8 mouse cellular contexts compared by ENCODE assay signal in genomic region chr14:55721076-55721475, GRCm38 (mm10). TPM values are rescaled to one million over a fixed set of nuclear protein-coding genes. Genes with fewer than 3 reads are reported as not detected.
DNase-seq lines count a peak whose midpoint lies in the region; ATAC-seq and TF ChIP-seq lines count a peak whose summit lies in the region.
"Had no signal": no experiment of that assay in that cellular context is flagged by ENCODE, and none has a peak within 500 bp of the region (broad histone marks: within the 10 kb centered on the region; RNA-seq: fewer than 3 reads in every experiment).

No protein-coding gene starts in this region.

- in situ Hi-C loops in ES-E14 (cut with MboI; ENCODE audit: low sequenced_read_pairs in 2 of 2, unreplicated experiment in 2 of 2): no loop called here

- no peaks in the 10 kb centered on the region for H3K79me3 ChIP-seq in C2C12 (ENCODE audit: low read depth)

- H3K36me3 ChIP-seq in C2C12 (ENCODE audit: control insufficient read depth, insufficient read depth): peaks cover 8% of the 10 kb centered on the region
- H3K36me3 ChIP-seq in ES-E14 (ENCODE audit: control insufficient read depth, insufficient read depth, low read length, poor library complexity, severe bottlenecking): peaks cover 33% of the 10 kb centered on the region
- H3K36me3 ChIP-seq in hindbrain, embryonic 13.5 days: peaks cover 38% of the 10 kb centered on the region
- H3K36me3 ChIP-seq in limb, embryonic 15.5 days: peaks cover 31% of the 10 kb centered on the region

- peak overlapping the region; percentile 33; the same call in 1 of the 2 replicates for H3K9ac ChIP-seq in ES-E14 (ENCODE audit: insufficient read depth, low read depth, low read length, poor library complexity, severe bottlenecking)
- peak overlapping the region; percentile 81 for H3K9ac ChIP-seq in hindbrain, embryonic 13.5 days
- peak overlapping the region; percentile 70; the same call in 1 of the 2 replicates for H3K9ac ChIP-seq in limb, embryonic 15.5 days

- DNase-seq in ES-E14 (ENCODE audit: low read depth, low spot score): no peak
- DNase-seq in embryo, embryonic 11 days: no peak
- DNase-seq in thymus, postnatal 0 days (ENCODE audit: low spot score): no peak
- DNase-seq in adrenal gland, postnatal 25 days: no peak

- H3ac ChIP-seq in C2C12 (ENCODE audit: control insufficient read depth, insufficient read length, low read depth): no peak overlapping the region

- ATAC-seq in hindbrain, embryonic 13.5 days (ENCODE audit: low FRiP score): peak; percentile 1; the same call in 1 of the 2 replicates
- no peak for ATAC-seq in limb, embryonic 15.5 days (ENCODE audit: insufficient number of reproducible peaks, low FRiP score, low TSS enrichment, low read depth)

- no peaks in the 10 kb centered on the region for H3K9me3 ChIP-seq in ES-E14 (ENCODE audit: control insufficient read depth, insufficient read depth, low read depth, low read length)
- H3K9me3 ChIP-seq in hindbrain, embryonic 13.5 days: no peaks in the 10 kb centered on the region
- no peaks in the 10 kb centered on the region for H3K9me3 ChIP-seq in limb, embryonic 15.5 days

- H3K27me3 ChIP-seq in C2C12 (ENCODE audit: control insufficient read depth, insufficient read depth, insufficient read length): no peaks in the 10 kb centered on the region
- no peaks in the 10 kb centered on the region for H3K27me3 ChIP-seq in hindbrain, embryonic 13.5 days
- H3K27me3 ChIP-seq in limb, embryonic 15.5 days: no peaks in the 10 kb centered on the region

- WGBS in hindbrain, embryonic 13.5 days: 70% methylated on average over 6 of the region's 6 CpGs
- WGBS in limb, embryonic 15.5 days: 74% methylated on average over 6 of the region's 6 CpGs

- no peak for TF ChIP-seq CTCF in C2C12 (IDR thresholded peaks at IDR 0.05; ENCODE audit: control insufficient read depth, insufficient read depth, insufficient read length)

- no peak overlapping the region for H3K27ac ChIP-seq in ES-E14 (ENCODE audit: insufficient read depth, low read depth, low read length, poor library complexity, severe bottlenecking)
- no peak overlapping the region for H3K27ac ChIP-seq in hindbrain, embryonic 13.5 days
- H3K27ac ChIP-seq in limb, embryonic 15.5 days: peak overlapping the region; percentile 85; the same call in 1 of the 2 replicates

- peaks cover 6 to 27% of the 10 kb centered on the region in 2 experiments; a peak in 3 of 4 replicates for H3K4me1 ChIP-seq in ES-E14 (ENCODE audit: control insufficient read depth in 2 of 2, insufficient read depth in 2 of 2, low read length in 2 of 2, poor library complexity in 1 of 2)
- peaks cover 16% of the 10 kb centered on the region for H3K4me1 ChIP-seq in hindbrain, embryonic 13.5 days (replicated peaks)
- 0 out of 2 replicates have a peak, but pooled peaks cover 10% of the 10 kb centered on the region for H3K4me1 ChIP-seq in limb, embryonic 15.5 days

- peak overlapping the region; percentile 61 for H3K4me2 ChIP-seq in hindbrain, embryonic 13.5 days
- H3K4me2 ChIP-seq in limb, embryonic 15.5 days: peak overlapping the region; percentile 70

- H3K4me3 ChIP-seq in C2C12 (ENCODE audit: insufficient read depth, poor library complexity, severe bottlenecking) (peak overlapping the region; percentile 43), ES-E14 (ENCODE audit: insufficient read depth in 1 of 2, low read depth in 1 of 2, low read length in 2 of 2, poor library complexity in 1 of 2, severe bottlenecking in 1 of 2) (peak overlapping the region; percentile 76 to 90)
- H3K4me3 ChIP-seq in hindbrain, embryonic 13.5 days: peak overlapping the region; percentile 73
- peak overlapping the region; percentile 89 for H3K4me3 ChIP-seq in limb, embryonic 15.5 days

- H3K79me2 ChIP-seq in C2C12 (ENCODE audit: control insufficient read depth, insufficient read depth): no peaks in the 10 kb centered on the region

TF ChIP-seq in C2C12, 6 proteins besides CTCF, POLR2A, EP300 and RAD21:
- TF ChIP-seq CEBPB (IDR thresholded peaks at IDR 0.05; ENCODE audit: low read depth) (peak; percentile 54), USF1 (IDR thresholded peaks at IDR 0.05; ENCODE audit: low read depth) (no peak), MAX (IDR thresholded peaks at IDR 0.05) (no peak)

TF ChIP-seq in ES-E14, 5 proteins besides CTCF, POLR2A, EP300 and RAD21:
- no peak for TF ChIP-seq MAFK (IDR thresholded peaks at IDR 0.05; ENCODE audit: insufficient read depth, low read depth, low read length)
- TF ChIP-seq HCFC1 (IDR thresholded peaks at IDR 0.05; ENCODE audit: borderline replicate concordance, insufficient read depth, low read length): no peak
- no peak for TF ChIP-seq ZNF384 (IDR thresholded peaks at IDR 0.05; ENCODE audit: low read depth, low read length)
- TF ChIP-seq ZC3H11A (IDR thresholded peaks at IDR 0.05; ENCODE audit: borderline replicate concordance, low read depth, low read length): no peak
- TF ChIP-seq CHD2 (IDR thresholded peaks at IDR 0.05; ENCODE audit: low read depth, low read length): no peak

RNA-seq across cellular contexts. Expression of gene Rabggta, which starts 1.0 kb away (rescaled TPM):
- polyA plus RNA-seq in C2C12 (2012; fragmentation: generic; extraction: Trizol): 11.9 TPM
- total RNA-seq in ES-E14 (2012; rRNA removed): 34.0 and 95.5 TPM in 2 replicates
- polyA plus RNA-seq in hindbrain, embryonic 13.5 days (2015; fragmentation: Nextera tagmentation; extraction: Ambion mirVana): 56.4 and 57.0 TPM in 2 replicates
- polyA plus RNA-seq in limb, embryonic 15.5 days (2015; fragmentation: Nextera tagmentation; extraction: Ambion mirVana): 29.4 and 31.3 TPM in 2 replicates
- 32.2 and 39.4 TPM in 2 replicates for polyA plus RNA-seq in thymus, postnatal 0 days (2015; fragmentation: Nextera tagmentation; extraction: Ambion mirVana)
- total RNA-seq in adrenal gland, postnatal 25 days (2021): 23.7 and 28.1 TPM in 2 replicates

RNA-seq across cellular contexts. Expression of gene Tgm1, which starts 7.3 kb away (rescaled TPM):
- 0.07 TPM for polyA plus RNA-seq in C2C12 (2012; fragmentation: generic; extraction: Trizol)
- total RNA-seq in ES-E14 (2012; rRNA removed): 13.4 and 31.6 TPM in 2 replicates
- 0.19 and 0.47 TPM in 2 replicates for polyA plus RNA-seq in hindbrain, embryonic 13.5 days (2015; fragmentation: Nextera tagmentation; extraction: Ambion mirVana)
- 47.8 and 48.0 TPM in 2 replicates for polyA plus RNA-seq in limb, embryonic 15.5 days (2015; fragmentation: Nextera tagmentation; extraction: Ambion mirVana)
- 2.0 and 3.0 TPM in 2 replicates for polyA plus RNA-seq in thymus, postnatal 0 days (2015; fragmentation: Nextera tagmentation; extraction: Ambion mirVana)
- not detected in 2 replicates for total RNA-seq in adrenal gland, postnatal 25 days (2021)

RNA-seq across cellular contexts. Expression of gene Dhrs1, which starts 24.4 kb away (rescaled TPM):
- 63.7 TPM for polyA plus RNA-seq in C2C12 (2012; fragmentation: generic; extraction: Trizol)
- total RNA-seq in ES-E14 (2012; rRNA removed): 9.6 and 18.0 TPM in 2 replicates
- 77.4 and 79.2 TPM in 2 replicates for polyA plus RNA-seq in hindbrain, embryonic 13.5 days (2015; fragmentation: Nextera tagmentation; extraction: Ambion mirVana)
- polyA plus RNA-seq in limb, embryonic 15.5 days (2015; fragmentation: Nextera tagmentation; extraction: Ambion mirVana): 83.3 and 93.4 TPM in 2 replicates
- polyA plus RNA-seq in thymus, postnatal 0 days (2015; fragmentation: Nextera tagmentation; extraction: Ambion mirVana): 63.6 and 65.8 TPM in 2 replicates
- total RNA-seq in adrenal gland, postnatal 25 days (2021): 75.8 and 77.4 TPM in 2 replicates

RNA-seq across cellular contexts. Expression of gene Nop9, which starts 24.4 kb away (rescaled TPM):
- 38.6 TPM for polyA plus RNA-seq in C2C12 (2012; fragmentation: generic; extraction: Trizol)
- total RNA-seq in ES-E14 (2012; rRNA removed): 30.0 and 38.3 TPM in 2 replicates
- polyA plus RNA-seq in hindbrain, embryonic 13.5 days (2015; fragmentation: Nextera tagmentation; extraction: Ambion mirVana): 28.7 and 33.5 TPM in 2 replicates
- 27.9 and 31.9 TPM in 2 replicates for polyA plus RNA-seq in limb, embryonic 15.5 days (2015; fragmentation: Nextera tagmentation; extraction: Ambion mirVana)
- 37.8 and 47.2 TPM in 2 replicates for polyA plus RNA-seq in thymus, postnatal 0 days (2015; fragmentation: Nextera tagmentation; extraction: Ambion mirVana)
- 20.9 and 24.4 TPM in 2 replicates for total RNA-seq in adrenal gland, postnatal 25 days (2021)

RNA-seq across cellular contexts. Expression of gene Cideb, which starts 37.2 kb away (rescaled TPM):
- polyA plus RNA-seq in C2C12 (2012; fragmentation: generic; extraction: Trizol): 0.05 TPM
- 2.2 and 4.1 TPM in 2 replicates for total RNA-seq in ES-E14 (2012; rRNA removed)
- polyA plus RNA-seq in hindbrain, embryonic 13.5 days (2015; fragmentation: Nextera tagmentation; extraction: Ambion mirVana): 0.25 TPM in 2 replicates
- polyA plus RNA-seq in limb, embryonic 15.5 days (2015; fragmentation: Nextera tagmentation; extraction: Ambion mirVana): 0.58 and 0.74 TPM in 2 replicates
- polyA plus RNA-seq in thymus, postnatal 0 days (2015; fragmentation: Nextera tagmentation; extraction: Ambion mirVana): 0.14 TPM in 1 of 2 replicates, not detected in the other
- 0.79 and 2.9 TPM in 2 replicates for total RNA-seq in adrenal gland, postnatal 25 days (2021)
- total RNA-seq: neutrophil, adult 5-6 weeks had no signal

Comparison
In these comparisons a context has a peak if more than half of its experiments do, and no peak if none do; other contexts are left out.
1. RNA of gene Tgm1, which starts 7.3 kb away (polyA plus RNA-seq): 47.8 to 48.0 TPM in limb, embryonic 15.5 days; 2.0 to 3.0 TPM in thymus, postnatal 0 days, 0.19 to 0.47 TPM in hindbrain, embryonic 13.5 days and 0.07 TPM in C2C12 (single experiment); every median in the first group is over 10 times any median in the second.
2. Peak in every context shown above with its lines, with median percentiles within 50 percentile points of each other: H3K4me3 ChIP-seq and H3K9ac ChIP-seq.